Mouse (Mus musculus): ENCODE results near the gene Hoxd9. TPM values are rescaled to one million over a fixed set of nuclear protein-coding genes. Genes with fewer than 3 reads are reported as not detected.

Gene Hoxd9
- polyA plus RNA-seq, 1 experiment = not detected

- TF ChIP-seq GATA1 (IDR thresholded peaks at IDR 0.05; ENCODE audit: low read length) = no peak
These were observed 51.0 kb downstream of the Hoxd9 start for GRCm38 (mm10) chr2:74748436-74748995.

- TF ChIP-seq GATA1 (IDR thresholded peaks at IDR 0.05; ENCODE audit: low read length) = no peak
These were observed 52.0 kb downstream of the Hoxd9 start for GRCm38 (mm10) chr2:74749337-74750121.

Other genes starting within 250 kb of the Hoxd9 start
- 7.5 and 17.5 TPM in 2 replicates for gene Lnpk, start 118.3 kb upstream of the Hoxd9 start, polyA plus RNA-seq (2012)
- not detected in 2 replicates for gene Evx2, start 38.2 kb upstream of the Hoxd9 start, polyA plus RNA-seq (2012)
- not detected in 2 replicates for gene Hoxd13, start 29.4 kb upstream of the Hoxd9 start, polyA plus RNA-seq (2012)
- gene Hoxd12, start 22.7 kb upstream of the Hoxd9 start, polyA plus RNA-seq (2012) = not detected in 2 replicates
- gene Hoxd11, start 18.2 kb upstream of the Hoxd9 start, polyA plus RNA-seq (2012) = not detected in 2 replicates
- not detected in 2 replicates for gene Hoxd10, start 5.8 kb upstream of the Hoxd9 start, polyA plus RNA-seq (2012)
- gene Hoxd8, start 6.9 kb downstream of the Hoxd9 start, polyA plus RNA-seq (2012) = not detected in 2 replicates
- gene Hoxd3, start 14.2 kb downstream of the Hoxd9 start, polyA plus RNA-seq (2012) = not detected in 2 replicates
- not detected in 2 replicates for gene Hoxd4, start 14.2 kb downstream of the Hoxd9 start, polyA plus RNA-seq (2012)
- gene Gm28230, start 29.0 kb downstream of the Hoxd9 start, polyA plus RNA-seq (2012) = not detected in 2 replicates
- gene Hoxd1, start 65.3 kb downstream of the Hoxd9 start, polyA plus RNA-seq (2012) = not detected in 2 replicates
- 90.0 and 122 TPM in 2 replicates for gene Mtx2, start 128.1 kb downstream of the Hoxd9 start, polyA plus RNA-seq (2012)

Data from G1E-ER4 (cell line).